Mouse (Mus musculus): ENCODE data around the gene Trmu. TPM values are rescaled to one million over a fixed set of nuclear protein-coding genes. Genes with fewer than 3 reads are reported as not detected.
A peak's percentile ranks its signal among the peaks of the same experiment; 100 is the strongest.

Gene Trmu
- total and polyA plus RNA-seq, 2 experiments: 10.1 to 17.0 TPM

- Histone ChIP-seq H3K36me3 (ENCODE audit: control insufficient read depth, insufficient read depth, low read length) (peaks cover 2% of the 10 kb centered on the region), H3K9ac (ENCODE audit: low read depth, low read length) (no peak overlapping the region)
Observed at GRCm38 (mm10) chr15:85908660-85909491, 29.8 kb downstream of the Trmu start.

GRCm38 (mm10) chr15:85909492-85909829 lies 30.3 kb downstream of the Trmu start:
- Histone ChIP-seq H3K36me3 (ENCODE audit: control insufficient read depth, insufficient read depth, low read length) (peaks cover 4% of the 10 kb centered on the region), H3K4me1 (ENCODE audit: control insufficient read depth, insufficient read depth, low read length) (no peaks in the 10 kb centered on the region), H3K27ac (replicated peaks; ENCODE audit: insufficient read depth, low read depth, low read length) (no peak overlapping the region), H3K4me3 (ENCODE audit: insufficient read depth, low read depth, low read length) (no peak overlapping the region), H3K27me3 (ENCODE audit: control insufficient read depth, insufficient read depth, low read length) (no peaks in the 10 kb centered on the region), H3K9ac (ENCODE audit: low read depth, low read length) (no peak overlapping the region), H3K79me2 (ENCODE audit: control insufficient read depth, insufficient read depth, low read length) (no peaks in the 10 kb centered on the region)
- 97% methylated on average over 3 of the region's 3 CpGs for WGBS
- TF ChIP-seq POLR2A (IDR thresholded peaks at IDR 0.05; ENCODE audit: extremely low read depth, insufficient read depth, low read length) (no peak), CTCF (IDR thresholded peaks at IDR 0.05; ENCODE audit: low read depth, low read length) (no peak)
- no peak for DNase-seq (ENCODE audit: extremely low read depth, low read depth, low spot score)

More at GRCm38 (mm10) chr15:85908660-85909491, 29.8 kb downstream of the Trmu start:
- no peak for TF ChIP-seq CTCF (IDR thresholded peaks at IDR 0.05; ENCODE audit: low read depth, low read length)
- TF ChIP-seq POLR2A (IDR thresholded peaks at IDR 0.05; ENCODE audit: extremely low read depth, insufficient read depth, low read length): no peak
- H3K27me3 ChIP-seq (ENCODE audit: control insufficient read depth, insufficient read depth, low read length): no peaks in the 10 kb centered on the region
- no peaks in the 10 kb centered on the region for H3K4me1 ChIP-seq (ENCODE audit: control insufficient read depth, insufficient read depth, low read length)
- DNase-seq (ENCODE audit: extremely low read depth, low read depth, low spot score): no peak
- H3K79me2 ChIP-seq (ENCODE audit: control insufficient read depth, insufficient read depth, low read length): no peaks in the 10 kb centered on the region
- 81% methylated on average over 7 of the region's 7 CpGs for WGBS
- H3K4me3 ChIP-seq (ENCODE audit: insufficient read depth, low read depth, low read length): no peak overlapping the region
- H3K27ac ChIP-seq (replicated peaks; ENCODE audit: insufficient read depth, low read depth, low read length): no peak overlapping the region

- no peak for DNase-seq (ENCODE audit: extremely low read depth, low read depth, low spot score)
- H3K27me3 ChIP-seq (ENCODE audit: control insufficient read depth, insufficient read depth, low read length): no peaks in the 10 kb centered on the region
- H3K27ac ChIP-seq (replicated peaks; ENCODE audit: insufficient read depth, low read depth, low read length): no peak overlapping the region
- 71% methylated on average over 10 of the region's 10 CpGs for WGBS
- no peak overlapping the region for H3K4me3 ChIP-seq (ENCODE audit: insufficient read depth, low read depth, low read length)
- H3K79me2 ChIP-seq (ENCODE audit: control insufficient read depth, insufficient read depth, low read length): no peaks in the 10 kb centered on the region
- H3K36me3 ChIP-seq (ENCODE audit: control insufficient read depth, insufficient read depth, low read length): peaks cover 4% of the 10 kb centered on the region
- H3K9ac ChIP-seq (ENCODE audit: low read depth, low read length): no peak overlapping the region
- H3K4me1 ChIP-seq (ENCODE audit: control insufficient read depth, insufficient read depth, low read length): no peaks in the 10 kb centered on the region
- TF ChIP-seq CTCF (IDR thresholded peaks at IDR 0.05; ENCODE audit: low read depth, low read length) (no peak), POLR2A (IDR thresholded peaks at IDR 0.05; ENCODE audit: extremely low read depth, insufficient read depth, low read length) (no peak)
Observed at GRCm38 (mm10) chr15:85909931-85910330, 30.8 kb downstream of the Trmu start.

GRCm38 (mm10) chr15:85913605-85914004 lies 34.5 kb downstream of the Trmu start:
- no peaks in the 10 kb centered on the region for H3K27me3 ChIP-seq (ENCODE audit: control insufficient read depth, insufficient read depth, low read length)
- no peaks in the 10 kb centered on the region for H3K79me2 ChIP-seq (ENCODE audit: control insufficient read depth, insufficient read depth, low read length)
- no peak overlapping the region for H3K9ac ChIP-seq (ENCODE audit: low read depth, low read length)
- peak; percentile 97 for TF ChIP-seq CTCF (IDR thresholded peaks at IDR 0.05; ENCODE audit: low read depth, low read length)
- no peak for TF ChIP-seq POLR2A (IDR thresholded peaks at IDR 0.05; ENCODE audit: extremely low read depth, insufficient read depth, low read length)
- H3K36me3 ChIP-seq (ENCODE audit: control insufficient read depth, insufficient read depth, low read length): peaks cover 4% of the 10 kb centered on the region
- no peaks in the 10 kb centered on the region for H3K4me1 ChIP-seq (ENCODE audit: control insufficient read depth, insufficient read depth, low read length)
- no peak overlapping the region for H3K4me3 ChIP-seq (ENCODE audit: insufficient read depth, low read depth, low read length)
- 38% methylated on average over 2 of the region's 2 CpGs for WGBS
- peak; percentile 42 for DNase-seq (ENCODE audit: extremely low read depth, low read depth, low spot score)
- no peak overlapping the region for H3K27ac ChIP-seq (replicated peaks; ENCODE audit: insufficient read depth, low read depth, low read length)

GRCm38 (mm10) chr15:85919191-85919891 lies 40.2 kb downstream of the Trmu start:
- no peak overlapping the region for H3K9ac ChIP-seq (ENCODE audit: low read depth, low read length)
- 73% methylated on average over 8 of the region's 8 CpGs for WGBS
- no peak overlapping the region for H3K4me3 ChIP-seq (ENCODE audit: insufficient read depth, low read depth, low read length)
- H3K36me3 ChIP-seq (ENCODE audit: control insufficient read depth, insufficient read depth, low read length): peaks cover 13% of the 10 kb centered on the region; the same call in 1 of the 2 replicates
- no peaks in the 10 kb centered on the region for H3K27me3 ChIP-seq (ENCODE audit: control insufficient read depth, insufficient read depth, low read length)
- DNase-seq (ENCODE audit: extremely low read depth, low read depth, low spot score): no peak
- TF ChIP-seq POLR2A (IDR thresholded peaks at IDR 0.05; ENCODE audit: extremely low read depth, insufficient read depth, low read length): no peak
- no peak for TF ChIP-seq CTCF (IDR thresholded peaks at IDR 0.05; ENCODE audit: low read depth, low read length)
- H3K4me1 ChIP-seq (ENCODE audit: control insufficient read depth, insufficient read depth, low read length): no peaks in the 10 kb centered on the region
- H3K27ac ChIP-seq (replicated peaks; ENCODE audit: insufficient read depth, low read depth, low read length): no peak overlapping the region
- H3K79me2 ChIP-seq (ENCODE audit: control insufficient read depth, insufficient read depth, low read length): no peaks in the 10 kb centered on the region

Data from liver, adult 2 months (tissue).